Mouse (Mus musculus) heart, embryonic 11.5 days (tissue): ENCODE measurements around the gene Gns. TPM values are rescaled to one million over a fixed set of nuclear protein-coding genes. Genes with fewer than 3 reads are reported as not detected.
"Not testable (repeated sequence)": the region's sequence is repeated elsewhere in the genome, so short reads cannot be mapped to it uniquely, and the experiment has no call there.

Experiments used
- ATAC-seq: fragments of 200-750 bp; cut with Nextera tagmentation; replicated peaks from 2 replicates; pipeline ENCODE4 v1.8.0; 2017; ENCODE audit warnings: moderate library complexity; ENCODE audit not compliant: insufficient number of reproducible peaks, low FRiP score, low TSS enrichment
- H3K27ac ChIP-seq: fragments of 300-500 bp; sonication (generic); 2 replicates; pipeline ENCODE4 v1.5.1; 2014; ENCODE audit warnings: mild to moderate bottlenecking, low read depth, low read length
- H3K27me3 ChIP-seq: fragments of 300-500 bp; sonication (generic); 2 replicates; pipeline ENCODE4 v1.6.1; 2014; ENCODE audit warnings: mild to moderate bottlenecking, low read length, mixed read lengths; ENCODE audit not compliant: control insufficient read depth, insufficient read depth
- H3K36me3 ChIP-seq: fragments of 300-500 bp; sonication (generic); 2 replicates; pipeline ENCODE4 v1.6.1; 2014; ENCODE audit warnings: mild to moderate bottlenecking, low read length, moderate library complexity, mixed read lengths; ENCODE audit not compliant: control insufficient read depth, insufficient read depth
- H3K4me1 ChIP-seq: fragments of 300-500 bp; sonication (generic); 2 replicates; pipeline ENCODE4 v1.6.1; 2014; ENCODE audit warnings: low read length; ENCODE audit not compliant: control insufficient read depth, insufficient read depth
- H3K4me2 ChIP-seq: fragments of 300-500 bp; sonication (generic); 2 replicates; pipeline ENCODE4 v1.6.1; 2014; ENCODE audit warnings: mild to moderate bottlenecking, moderate library complexity
- H3K4me3 ChIP-seq: fragments of 300-500 bp; sonication (generic); 2 replicates; pipeline ENCODE4 v1.5.1; 2014; ENCODE audit warnings: low read depth, low read length
- H3K9ac ChIP-seq: fragments of 300-500 bp; sonication (generic); 2 replicates; pipeline ENCODE4 v1.6.1; 2014; ENCODE audit warnings: mild to moderate bottlenecking, low read depth, low read length, moderate library complexity
- H3K9me3 ChIP-seq: fragments of 300-500 bp; sonication (generic); replicated peaks from 2 replicates; pipeline ENCODE4 v1.6.1; 2016; ENCODE audit warnings: low read length; ENCODE audit not compliant: control insufficient read depth
- WGBS: fragments of 180-500 bp; shearing (Covaris S2); extraction: QIAGEN DNeasy Blood & Tissue Kit; methylation state at CpG from one replicate; pipeline ENCODE4 v1.1.7; 2014; ENCODE audit not compliant: insufficient replicate concordance; 5-methylcytosine and 5-hydroxymethylcytosine counted together
- polyA plus RNA-seq: library from polyadenylated mRNA; unstranded; fragments of >200 nt; fragmentation: Nextera tagmentation; extraction: Ambion mirVana; gene quantifications from 2 replicates; pipeline ENCODE4 v1.2.1, GENCODE M21; 2014

Gene Gns
- polyA plus RNA-seq, 1 experiment from 2014 or later: 33.6 TPM

GRCm38 (mm10) chr10:121334576-121334975 is 30.3 kb upstream of the Gns start:
- ATAC-seq: no peak
- H3K4me3 ChIP-seq: no peak overlapping the region
- 79% methylated on average over 3 of the region's 3 CpGs for WGBS

GRCm38 (mm10) chr10:121336536-121336935 is 28.4 kb upstream of the Gns start:
- H3K9me3 ChIP-seq, H3K4me2 ChIP-seq, H3K27ac ChIP-seq, H3K36me3 ChIP-seq, H3K4me3 ChIP-seq, ATAC-seq, H3K9ac ChIP-seq, H3K27me3 ChIP-seq, H3K4me1 ChIP-seq: not testable (repeated sequence)
- 54% methylated on average over 14 of the region's 14 CpGs for WGBS

More at GRCm38 (mm10) chr10:121334576-121334975, 30.3 kb upstream of the Gns start:
- H3K27ac ChIP-seq: no peak overlapping the region
- H3K4me2 ChIP-seq: no peak overlapping the region
- no peak overlapping the region for H3K9ac ChIP-seq
- no peaks in the 10 kb centered on the region for H3K9me3 ChIP-seq
- H3K4me1 ChIP-seq: no peaks in the 10 kb centered on the region
- H3K27me3 ChIP-seq: no peaks in the 10 kb centered on the region
- H3K36me3 ChIP-seq: no peaks in the 10 kb centered on the region

- Histone ChIP-seq H3K27me3 (no peaks in the 10 kb centered on the region), H3K9me3 (no peaks in the 10 kb centered on the region), H3K4me1 (no peaks in the 10 kb centered on the region), H3K27ac (no peak overlapping the region), H3K4me2 (no peak overlapping the region), H3K4me3 (no peak overlapping the region), H3K36me3 (no peaks in the 10 kb centered on the region), H3K9ac (no peak overlapping the region)
- 62% methylated on average over 11 of the region's 11 CpGs for WGBS
- ATAC-seq: no peak
Measured at GRCm38 (mm10) chr10:121340754-121341593, 23.9 kb upstream of the Gns start.

- Histone ChIP-seq H3K36me3 (no peaks in the 10 kb centered on the region), H3K4me1 (no peaks in the 10 kb centered on the region), H3K9me3 (no peaks in the 10 kb centered on the region), H3K4me2 (no peak overlapping the region), H3K27ac (no peak overlapping the region), H3K9ac (no peak overlapping the region), H3K4me3 (no peak overlapping the region), H3K27me3 (no peaks in the 10 kb centered on the region)
- no peak for ATAC-seq
- WGBS: 91% methylated on average over 10 of the region's 10 CpGs
Measured at GRCm38 (mm10) chr10:121342260-121342659, 22.6 kb upstream of the Gns start.

GRCm38 (mm10) chr10:121343867-121344266 is 21.0 kb upstream of the Gns start:
- Histone ChIP-seq H3K27ac (no peak overlapping the region), H3K4me2 (no peak overlapping the region), H3K36me3 (no peaks in the 10 kb centered on the region), H3K9ac (no peak overlapping the region), H3K4me1 (peaks cover under 1% of the 10 kb centered on the region; the same call in 1 of the 2 replicates), H3K9me3 (no peaks in the 10 kb centered on the region), H3K27me3 (no peaks in the 10 kb centered on the region), H3K4me3 (no peak overlapping the region)
- 49% methylated on average over 6 of the region's 6 CpGs for WGBS
- no peak for ATAC-seq

GRCm38 (mm10) chr10:121349244-121349643 is 15.6 kb upstream of the Gns start:
- ATAC-seq: no peak
- Histone ChIP-seq H3K4me2 (peak overlapping the region; percentile 23), H3K27ac (peak overlapping the region; percentile 50; the same call in 1 of the 2 replicates), H3K4me3 (peak overlapping the region; percentile 10; the same call in 1 of the 2 replicates), H3K27me3 (peaks cover 23% of the 10 kb centered on the region), H3K4me1 (peaks cover 4% of the 10 kb centered on the region; the same call in 1 of the 2 replicates), H3K36me3 (no peaks in the 10 kb centered on the region), H3K9me3 (no peaks in the 10 kb centered on the region), H3K9ac (0 out of 2 replicates have a peak overlapping the region, but pooled peaks have one; percentile 8)
- WGBS: 31% methylated on average over 5 of the region's 5 CpGs

GRCm38 (mm10) chr10:121350357-121351065 is 14.4 kb upstream of the Gns start:
- Histone ChIP-seq H3K4me2 (peak overlapping the region; percentile 98), H3K9me3 (no peaks in the 10 kb centered on the region), H3K27me3 (peaks cover 23% of the 10 kb centered on the region), H3K4me3 (peak overlapping the region; percentile 67), H3K4me1 (peaks cover 4% of the 10 kb centered on the region; the same call in 1 of the 2 replicates), H3K9ac (peak overlapping the region; percentile 63), H3K27ac (no peak overlapping the region), H3K36me3 (no peaks in the 10 kb centered on the region)
- WGBS: 2% methylated on average over 35 of the region's 35 CpGs
- ATAC-seq: no peak; the same call in 1 of the 2 replicates

GRCm38 (mm10) chr10:121351066-121351581 is 13.8 kb upstream of the Gns start, which contains the start of gene Tbc1d30:
TSS of gene Tbc1d30 (minus strand) at chr10:121351278.
- Histone ChIP-seq H3K27ac (no peak within 1 kb of the TSS), H3K9me3 (no peaks in the 10 kb centered on the region), H3K4me2 (peak within 1 kb of the TSS; percentile 98), H3K9ac (peak within 1 kb of the TSS; percentile 63), H3K4me3 (peak within 1 kb of the TSS; percentile 67), H3K27me3 (peaks cover 23% of the 10 kb centered on the region), H3K4me1 (peaks cover 4% of the 10 kb centered on the region; the same call in 1 of the 2 replicates), H3K36me3 (no peaks in the 10 kb centered on the region)
- under 1% methylated on average over 61 of the region's 61 CpGs for WGBS
- ATAC-seq: peak; percentile 49; the same call in 1 of the 2 replicates
